Mouse (Mus musculus) E14TG2a.4 (cell line): ENCODE measurements at regions not wholly inside any gene's neighbourhood (a gene's known extent, or its start where the extent isn't known, plus 50 kb on each side); places are given as distances from the start of the nearest gene placed in this dataset.

ENCODE experiments used
- H3K27me3 ChIP-seq: 2 replicates; pipeline ENCODE4 v1.6.1; 2014; ENCODE audit warnings: low read length, control low read depth; ENCODE audit not compliant: insufficient read depth
- H3K36me3 ChIP-seq: 2 replicates; pipeline ENCODE4 v1.6.1; 2014; ENCODE audit warnings: low read length, control low read depth; ENCODE audit not compliant: insufficient read depth
- H3K4me1 ChIP-seq: replicated peaks from 2 replicates; pipeline ENCODE4 v1.6.1; 2014; ENCODE audit warnings: low read depth, low read length, control low read depth
- H3K4me3 ChIP-seq: replicated peaks from 2 replicates; pipeline ENCODE4 v1.5.1; 2014; ENCODE audit warnings: mild to moderate bottlenecking, low read length
- H3K9me3 ChIP-seq: 2 replicates; pipeline ENCODE4 v1.6.1; 2014; ENCODE audit warnings: low read length, control low read depth
- CTCF ChIP-seq: conservative IDR thresholded peaks from 2 replicates; pipeline ENCODE4 v1.5.1; 2014; ENCODE audit warnings: low read length
- NANOG ChIP-seq: IDR thresholded peaks from 2 replicates; pipeline ENCODE4 v1.6.1; 2014; ENCODE audit warnings: borderline replicate concordance, low read length, mixed read lengths
- POU5F1 ChIP-seq: IDR thresholded peaks from 2 replicates; pipeline ENCODE4 v1.6.1; 2014; ENCODE audit warnings: low read length, borderline replicate concordance

- H3K36me3 ChIP-seq: no peaks in the 10 kb centered on the region
- H3K4me3 ChIP-seq: no peak overlapping the region
- H3K27me3 ChIP-seq: no peaks in the 10 kb centered on the region
- H3K9me3 ChIP-seq: no peaks in the 10 kb centered on the region
- TF ChIP-seq NANOG: no peak
- no peak for TF ChIP-seq POU5F1
- no peak for TF ChIP-seq CTCF
- H3K4me1 ChIP-seq: no peaks in the 10 kb centered on the region
Observed at GRCm38 (mm10) chr17:51288751-51289150, 109.6 kb upstream of the Tbc1d5 start.

DNA sequence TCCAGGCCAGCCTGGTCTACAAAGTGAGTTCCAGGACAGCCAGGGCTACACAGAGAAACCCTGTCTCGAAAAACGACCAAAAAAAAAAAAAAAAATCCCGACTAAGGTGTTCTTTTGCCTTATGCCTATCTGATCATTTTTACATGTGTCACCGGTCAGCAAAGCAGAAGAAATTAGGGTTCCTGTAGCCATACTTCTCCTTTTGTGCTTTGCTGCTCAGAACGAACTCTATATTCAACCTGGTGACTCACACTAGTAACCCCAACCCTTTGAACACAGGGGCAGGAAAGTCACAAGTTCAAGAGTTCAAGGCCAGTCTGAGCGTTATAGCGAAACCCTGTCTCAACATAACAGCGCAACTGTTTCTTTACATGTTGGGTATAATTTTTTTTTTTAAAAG is 108.7 kb upstream of the Tbc1d5 start:
- H3K9me3 ChIP-seq: no peaks in the 10 kb centered on the region
- H3K4me3 ChIP-seq: no peak overlapping the region
- TF ChIP-seq NANOG (no peak), CTCF (no peak), POU5F1 (no peak)
- no peaks in the 10 kb centered on the region for H3K36me3 ChIP-seq
- H3K27me3 ChIP-seq: no peaks in the 10 kb centered on the region
- no peaks in the 10 kb centered on the region for H3K4me1 ChIP-seq

DNA sequence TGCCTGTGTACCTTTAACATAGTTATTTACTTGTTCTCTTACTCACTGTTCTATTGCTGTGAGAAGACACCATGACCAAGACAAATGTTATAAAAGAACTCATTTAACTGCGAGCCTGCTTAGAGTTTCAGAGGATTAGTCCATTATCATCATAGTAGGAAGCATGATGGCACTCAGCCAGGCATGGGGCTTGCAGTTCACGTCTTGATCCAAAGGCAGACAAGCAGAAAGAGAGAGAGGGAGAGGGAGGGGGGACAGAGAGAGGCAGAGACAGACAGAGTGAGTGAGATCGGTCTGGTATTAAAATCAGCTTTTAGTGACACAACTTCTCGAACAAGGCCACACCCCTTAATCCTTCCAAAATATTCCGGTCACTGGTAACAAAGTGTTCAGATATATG is 106.2 kb upstream of the Tbc1d5 start:
- no peaks in the 10 kb centered on the region for H3K27me3 ChIP-seq
- H3K36me3 ChIP-seq: no peaks in the 10 kb centered on the region
- no peaks in the 10 kb centered on the region for H3K4me1 ChIP-seq
- no peak overlapping the region for H3K4me3 ChIP-seq
- TF ChIP-seq NANOG (no peak), POU5F1 (no peak), CTCF (no peak)
- H3K9me3 ChIP-seq: no peaks in the 10 kb centered on the region

DNA sequence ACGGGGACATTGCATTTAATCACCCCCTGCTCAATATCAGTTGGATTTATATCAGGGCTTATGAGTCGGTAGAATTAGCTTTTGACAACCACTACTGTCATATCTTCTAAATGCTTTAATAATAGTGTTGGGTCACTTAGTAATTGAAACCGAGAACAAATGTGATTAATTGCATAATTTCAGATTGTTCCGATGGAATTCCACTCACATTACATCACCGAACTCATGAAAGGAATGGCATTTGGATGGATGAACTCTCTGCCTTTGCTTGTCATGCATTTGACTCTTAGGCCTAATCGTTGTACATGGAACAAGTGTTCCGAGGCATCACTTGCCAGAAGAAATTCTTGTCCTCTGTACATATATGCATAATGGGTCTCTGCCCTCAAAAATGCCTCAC is 99.6 kb upstream of the Tbc1d5 start:
- Histone ChIP-seq H3K9me3 (no peaks in the 10 kb centered on the region), H3K4me1 (no peaks in the 10 kb centered on the region), H3K36me3 (no peaks in the 10 kb centered on the region), H3K4me3 (no peak overlapping the region), H3K27me3 (no peaks in the 10 kb centered on the region)
- TF ChIP-seq POU5F1: no peak
- no peak for TF ChIP-seq CTCF
- no peak for TF ChIP-seq NANOG

- TF ChIP-seq POU5F1 (no peak), NANOG (no peak), CTCF (no peak)
- Histone ChIP-seq H3K4me3 (no peak overlapping the region), H3K36me3 (no peaks in the 10 kb centered on the region), H3K27me3 (no peaks in the 10 kb centered on the region), H3K4me1 (no peaks in the 10 kb centered on the region), H3K9me3 (no peaks in the 10 kb centered on the region)
Observed at GRCm38 (mm10) chr17:51278094-51278493, 98.9 kb upstream of the Tbc1d5 start.

DNA sequence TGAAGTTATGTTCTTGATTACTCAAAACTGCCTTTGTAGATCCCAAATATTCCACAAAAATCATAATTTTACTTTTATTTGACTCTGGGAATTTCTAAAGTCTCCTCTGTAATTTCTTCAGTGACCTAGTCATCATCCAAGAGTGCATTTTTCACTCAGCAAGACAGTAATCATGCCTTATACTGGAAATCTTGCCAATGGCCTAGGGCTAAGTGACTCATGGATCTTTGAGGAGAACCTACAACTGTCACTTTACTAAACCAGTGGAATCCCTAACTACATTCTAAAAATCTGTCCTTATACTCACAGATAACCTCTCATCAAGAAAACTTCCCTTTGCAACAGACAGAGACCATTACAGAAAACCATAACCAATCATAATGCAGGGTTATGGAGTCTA is 98.0 kb upstream of the Tbc1d5 start:
- H3K9me3 ChIP-seq: no peaks in the 10 kb centered on the region
- H3K27me3 ChIP-seq: no peaks in the 10 kb centered on the region
- H3K4me3 ChIP-seq: no peak overlapping the region
- TF ChIP-seq CTCF: no peak
- no peak for TF ChIP-seq NANOG
- no peak for TF ChIP-seq POU5F1
- no peaks in the 10 kb centered on the region for H3K4me1 ChIP-seq
- no peaks in the 10 kb centered on the region for H3K36me3 ChIP-seq

DNA sequence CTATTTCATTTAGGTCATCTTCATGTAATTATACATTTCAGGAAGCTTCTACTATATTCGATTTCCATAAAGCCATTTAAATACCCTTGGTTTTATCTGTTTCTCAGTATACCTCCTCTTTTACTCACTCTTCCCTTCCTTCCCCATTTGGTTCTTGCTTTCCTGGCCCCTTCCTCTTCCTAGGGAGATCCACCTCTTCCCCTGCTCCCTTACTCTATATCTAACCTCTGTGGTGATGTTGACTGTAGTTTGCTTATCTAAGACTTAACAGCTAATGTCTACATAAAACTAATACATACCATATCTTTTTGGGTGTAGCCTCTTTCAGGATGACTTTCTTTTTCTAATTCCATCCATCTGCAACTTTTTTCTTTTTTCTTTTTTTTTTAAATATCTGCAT is 92.9 kb upstream of the Tbc1d5 start:
- H3K36me3 ChIP-seq: no peaks in the 10 kb centered on the region
- no peaks in the 10 kb centered on the region for H3K27me3 ChIP-seq
- H3K4me1 ChIP-seq: no peaks in the 10 kb centered on the region
- TF ChIP-seq POU5F1 (no peak), CTCF (no peak), NANOG (no peak)
- H3K4me3 ChIP-seq: no peak overlapping the region
- no peaks in the 10 kb centered on the region for H3K9me3 ChIP-seq

GRCm38 (mm10) chr17:51262946-51263345 is 83.8 kb upstream of the Tbc1d5 start:
- no peaks in the 10 kb centered on the region for H3K36me3 ChIP-seq
- TF ChIP-seq CTCF: no peak
- TF ChIP-seq NANOG: no peak
- no peak for TF ChIP-seq POU5F1
- H3K9me3 ChIP-seq: no peaks in the 10 kb centered on the region
- H3K27me3 ChIP-seq: no peaks in the 10 kb centered on the region
- peaks cover 17% of the 10 kb centered on the region for H3K4me1 ChIP-seq
- no peak overlapping the region for H3K4me3 ChIP-seq

GRCm38 (mm10) chr17:51262404-51262803 is 83.3 kb upstream of the Tbc1d5 start:
- TF ChIP-seq POU5F1: no peak
- no peak for TF ChIP-seq NANOG
- TF ChIP-seq CTCF: no peak
- Histone ChIP-seq H3K36me3 (no peaks in the 10 kb centered on the region), H3K4me3 (no peak overlapping the region), H3K9me3 (no peaks in the 10 kb centered on the region), H3K4me1 (peaks cover 17% of the 10 kb centered on the region), H3K27me3 (no peaks in the 10 kb centered on the region)

DNA sequence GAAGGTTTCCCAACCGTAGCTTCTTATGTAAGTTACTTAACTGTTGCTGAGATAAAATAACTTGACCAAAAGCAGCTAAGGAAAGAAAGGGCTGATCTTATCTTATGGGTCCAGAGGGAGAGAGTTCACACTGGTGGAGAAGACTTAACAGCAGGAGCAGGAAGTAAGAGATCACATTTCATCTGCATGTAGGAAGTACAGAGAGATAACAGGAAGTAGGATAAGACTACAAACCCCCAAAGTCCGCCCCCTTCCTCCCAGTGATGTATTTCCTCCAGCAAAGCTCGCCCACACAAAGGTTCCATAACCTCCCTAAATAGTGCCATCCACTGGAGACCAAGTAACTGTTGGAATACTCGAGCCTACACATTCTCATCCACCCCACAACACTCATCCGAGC is 79.2 kb upstream of the Tbc1d5 start:
- peaks cover 16% of the 10 kb centered on the region for H3K4me1 ChIP-seq
- H3K4me3 ChIP-seq: no peak overlapping the region
- H3K27me3 ChIP-seq: no peaks in the 10 kb centered on the region
- TF ChIP-seq NANOG (no peak), POU5F1 (no peak), CTCF (no peak)
- no peaks in the 10 kb centered on the region for H3K9me3 ChIP-seq
- H3K36me3 ChIP-seq: no peaks in the 10 kb centered on the region
